Mouse (Mus musculus): ENCODE measurements at regions not wholly inside any gene's neighbourhood (a gene's known extent, or its start where the extent isn't known, plus 50 kb on each side); places are given as distances from the start of the nearest gene placed in this dataset.

DNA sequence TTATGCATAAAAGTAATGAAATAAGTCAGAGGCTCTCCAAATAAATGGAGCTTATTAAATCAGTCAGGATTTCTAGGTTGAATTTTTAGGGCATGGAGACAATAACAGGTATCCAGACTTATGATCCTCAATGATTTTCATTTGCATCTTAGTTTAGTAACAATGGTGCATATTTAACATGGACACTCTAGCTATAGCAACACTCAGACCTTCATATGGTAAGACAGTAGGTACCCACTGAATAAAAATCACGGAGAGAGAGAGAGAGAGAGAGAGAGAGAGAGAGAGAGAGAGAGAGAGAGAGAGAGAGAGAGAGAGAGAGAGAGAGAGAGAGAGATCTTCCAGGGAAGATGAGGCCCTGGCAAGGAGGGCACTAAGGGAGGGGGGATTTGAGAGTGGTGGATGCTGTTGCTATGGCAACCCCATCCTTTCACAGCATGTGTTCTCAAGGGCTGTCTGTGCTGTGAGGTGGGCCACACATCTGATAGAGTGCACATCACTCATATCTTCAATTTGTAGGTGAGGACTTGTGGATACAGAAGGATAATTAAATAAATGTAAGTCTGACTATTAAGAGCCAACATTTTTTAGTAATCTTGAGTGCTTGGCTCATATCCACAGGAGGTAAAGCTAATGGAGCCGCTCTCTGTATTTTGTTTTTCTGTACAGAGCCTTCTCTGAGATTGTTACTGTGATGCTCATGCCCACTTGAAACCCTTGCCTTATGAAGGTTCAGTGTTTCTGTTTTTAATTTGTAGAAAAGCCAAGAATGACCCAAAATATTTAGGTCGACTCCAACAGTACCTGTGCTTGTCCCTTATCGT, 227.7 kb downstream of the Otor start:
- DNase-seq: no peak

DNA sequence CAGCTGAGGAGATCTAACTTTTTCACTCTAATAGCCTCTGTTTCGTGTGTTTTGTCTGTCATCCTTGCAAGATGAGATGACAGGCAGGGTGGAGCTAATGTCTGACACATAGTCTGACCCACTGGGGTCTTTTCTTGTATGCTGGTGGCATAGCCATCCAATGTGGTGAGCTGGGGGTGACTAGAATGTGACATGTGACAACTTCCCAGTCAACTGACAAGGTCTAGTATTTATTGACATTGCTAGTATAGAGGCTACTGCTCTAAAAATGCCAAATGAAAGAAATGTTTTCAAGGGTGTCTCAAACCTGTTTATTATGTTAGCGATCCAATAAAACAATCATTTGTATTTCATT, 228.3 kb downstream of the Otor start:
- no peak for DNase-seq

- no peak for DNase-seq
Observed at GRCm38 (mm10) chr2:143325486-143325885, 220.5 kb upstream of the Pcsk2 start.

DNA sequence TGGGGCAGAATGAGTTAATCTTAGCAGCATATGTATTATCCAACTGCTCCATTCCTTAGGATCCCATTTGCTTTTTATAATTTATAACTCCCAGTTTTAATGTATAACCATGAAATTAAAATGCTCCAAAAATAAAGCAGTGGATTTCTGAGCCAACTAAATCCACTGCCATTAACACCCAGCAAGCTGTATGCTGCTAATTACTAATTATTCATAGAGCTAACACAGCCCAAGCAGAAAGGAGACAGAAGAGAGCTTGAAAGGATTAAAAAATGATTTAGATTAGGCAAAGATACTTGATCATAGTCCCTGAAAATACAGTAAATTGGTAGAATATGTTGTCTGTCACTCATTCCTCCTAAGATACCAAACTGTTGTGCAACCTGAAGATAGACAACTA, 213.9 kb upstream of the Pcsk2 start:
- DNase-seq: no peak

DNA sequence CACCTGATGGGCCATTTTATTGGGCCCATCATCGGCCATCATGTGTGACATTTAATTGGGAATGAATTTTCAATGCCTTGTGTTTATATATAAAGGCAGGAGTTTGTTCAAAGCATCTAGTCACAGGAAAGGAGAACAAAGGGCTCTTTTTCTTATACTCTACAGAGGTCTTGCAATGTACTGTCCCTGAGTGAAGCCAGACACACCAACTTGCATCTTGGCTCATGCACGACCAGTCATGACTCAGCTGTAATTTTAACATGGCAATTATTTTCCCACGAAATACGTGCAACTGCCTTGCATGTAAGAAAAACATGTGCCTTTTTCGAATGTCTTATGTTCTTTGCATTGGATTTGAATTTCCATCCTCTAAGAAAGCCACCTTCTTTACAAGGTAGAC, 205.6 kb upstream of the Pcsk2 start:
- no peak for DNase-seq

DNA sequence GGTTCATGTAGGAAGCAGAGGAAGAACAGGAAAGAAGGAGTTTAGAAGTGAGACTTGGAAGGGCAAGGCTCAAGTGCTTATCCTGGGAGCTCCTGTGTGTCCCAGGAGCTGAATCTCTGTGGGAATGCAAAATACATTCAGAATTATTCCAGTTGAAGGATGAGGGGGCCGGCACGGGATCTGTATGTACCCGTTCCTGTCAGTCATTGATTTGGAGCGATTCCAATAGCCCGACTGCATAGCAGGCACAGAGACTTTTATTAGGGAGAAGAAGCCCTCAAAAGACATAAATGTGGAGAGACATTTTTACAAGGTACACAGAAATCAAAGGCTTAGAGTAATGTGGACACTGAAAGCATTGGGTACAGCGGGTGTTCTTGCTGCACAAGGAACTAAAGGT, 181.8 kb upstream of the Pcsk2 start:
- DNase-seq: no peak

- no peak for DNase-seq
Observed at GRCm38 (mm10) chr2:143365976-143366375, 180.0 kb upstream of the Pcsk2 start.

All from kidney, postnatal 25 days (tissue).